Mouse (Mus musculus) bone marrow macrophage, adult 2 months (primary cell): Measurements from ENCODE around the gene Tcf7.

Experiments
- CTCF ChIP-seq: IDR thresholded peaks from 2 replicates; pipeline ENCODE4 v1.5.1; 2012; ENCODE audit warnings: low read depth, mild to moderate bottlenecking, low read length, moderate library complexity
- POLR2A ChIP-seq: IDR thresholded peaks from 2 replicates; pipeline ENCODE4 v1.6.1; 2012; ENCODE audit warnings: mild to moderate bottlenecking, low read depth, low read length, borderline replicate concordance

GRCm38 (mm10) chr11:52268104-52268835 lies 14.5 kb downstream of the Tcf7 start:
- no peak for TF ChIP-seq CTCF
- TF ChIP-seq POLR2A, result no peak
